Mouse (Mus musculus): Measurements from ENCODE around the gene Tmem88.

DNA sequence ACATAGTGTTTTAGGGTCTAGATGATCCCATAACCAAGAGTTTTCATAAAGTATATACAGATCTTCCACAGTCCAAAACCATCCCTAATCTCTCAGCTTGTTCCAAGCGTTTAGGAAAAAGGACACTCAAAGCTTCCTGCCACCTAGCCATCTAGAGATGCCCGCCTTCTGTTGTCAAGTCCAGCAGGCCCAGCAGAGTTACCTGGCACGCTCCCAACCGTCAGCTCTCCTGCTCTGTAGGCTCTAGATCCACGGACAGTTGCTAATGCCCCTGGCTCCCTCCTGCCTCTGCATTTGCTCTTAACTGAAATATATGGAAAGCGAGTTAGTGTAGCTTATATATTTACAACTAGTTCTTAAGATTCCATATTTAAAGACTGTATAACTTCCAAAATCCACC is 16.7 kb downstream of the Tmem88 start:
- TF ChIP-seq CTCF (IDR thresholded peaks at IDR 0.05; ENCODE audit: borderline replicate concordance, control insufficient read depth, extremely low read depth, insufficient read depth, low read length, poor library complexity) (no peak), POLR2A (IDR thresholded peaks at IDR 0.05; ENCODE audit: control insufficient read depth, extremely low read depth, insufficient read depth, low read length, poor library complexity) (no peak)

Data from thymus, adult 2 months (tissue).